Mouse (Mus musculus) C2C12 (cell line): Measurements from ENCODE around the gene Kat5.

Experiments
- CEBPB ChIP-seq: IDR thresholded peaks from one replicate; pipeline ENCODE4 v1.6.1; 2011; ENCODE audit warnings: low read depth, mild to moderate bottlenecking, control low read depth, moderate library complexity
- CTCF ChIP-seq: IDR thresholded peaks from one replicate; pipeline ENCODE4 v1.5.1; 2011; ENCODE audit not compliant: control insufficient read depth, insufficient read depth, insufficient read length
- MYOD1 ChIP-seq: IDR thresholded peaks from one replicate; pipeline ENCODE4 v1.6.1; 2011; ENCODE audit warnings: low read depth; ENCODE audit not compliant: control insufficient read depth, insufficient read length

DNA sequence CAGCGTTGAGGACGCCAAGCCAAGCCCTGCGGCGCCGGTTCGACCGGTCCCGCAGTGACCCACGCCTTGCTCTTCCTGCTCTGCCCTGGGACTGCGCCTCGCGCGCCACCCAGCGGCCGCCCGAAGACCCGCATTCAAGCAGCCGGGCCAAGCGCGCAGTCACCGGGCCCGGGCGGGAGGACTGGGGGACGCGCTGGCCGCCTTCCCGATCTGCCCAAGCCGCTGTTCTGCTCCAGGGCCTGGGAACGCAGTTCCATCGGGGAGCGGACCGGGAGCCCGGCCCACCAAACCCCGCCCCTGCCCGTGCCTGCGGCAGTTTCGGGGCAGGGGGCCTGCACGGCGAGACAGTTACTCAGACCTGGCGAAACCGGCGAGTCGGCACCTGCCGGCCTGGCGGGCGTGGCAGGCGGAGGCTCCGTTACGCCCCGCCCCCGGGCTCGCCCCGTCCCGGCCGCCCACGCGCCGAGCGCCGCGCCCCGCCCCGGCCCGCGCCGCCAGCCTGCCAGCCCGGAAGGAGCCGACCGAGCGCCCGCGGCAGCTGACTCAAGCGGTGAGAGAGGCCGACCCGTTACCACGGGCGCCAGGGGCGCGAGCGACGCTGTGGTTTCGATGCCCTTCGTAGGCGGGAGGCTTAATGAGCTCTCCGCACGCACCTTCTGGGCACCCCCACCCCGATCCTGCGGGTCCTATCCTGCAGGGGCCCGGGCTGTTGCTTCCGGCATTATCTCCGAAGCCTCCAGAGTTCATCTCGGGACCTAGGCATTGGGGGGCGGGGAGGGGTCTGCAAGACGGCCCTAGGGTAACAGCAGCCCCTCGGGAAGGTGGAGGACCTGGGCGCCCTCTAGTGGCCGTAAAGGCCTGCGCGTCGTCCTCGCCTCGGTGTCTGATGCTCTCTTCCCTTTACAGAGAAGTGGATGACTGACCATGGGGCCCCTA, 42.2 kb downstream of the Kat5 start, which contains the start of gene Ap5b1:
- peak; percentile 96 for TF ChIP-seq CTCF
- no peak for TF ChIP-seq CEBPB
- TF ChIP-seq MYOD1, result no peak
